Mouse (Mus musculus) E14TG2a.4 (cell line): ENCODE data around the gene Dbn1.

Experiments
- CTCF ChIP-seq: conservative IDR thresholded peaks from 2 replicates; pipeline ENCODE4 v1.5.1; 2014; ENCODE audit warnings: low read length
- NANOG ChIP-seq: IDR thresholded peaks from 2 replicates; pipeline ENCODE4 v1.6.1; 2014; ENCODE audit warnings: borderline replicate concordance, low read length, mixed read lengths

DNA sequence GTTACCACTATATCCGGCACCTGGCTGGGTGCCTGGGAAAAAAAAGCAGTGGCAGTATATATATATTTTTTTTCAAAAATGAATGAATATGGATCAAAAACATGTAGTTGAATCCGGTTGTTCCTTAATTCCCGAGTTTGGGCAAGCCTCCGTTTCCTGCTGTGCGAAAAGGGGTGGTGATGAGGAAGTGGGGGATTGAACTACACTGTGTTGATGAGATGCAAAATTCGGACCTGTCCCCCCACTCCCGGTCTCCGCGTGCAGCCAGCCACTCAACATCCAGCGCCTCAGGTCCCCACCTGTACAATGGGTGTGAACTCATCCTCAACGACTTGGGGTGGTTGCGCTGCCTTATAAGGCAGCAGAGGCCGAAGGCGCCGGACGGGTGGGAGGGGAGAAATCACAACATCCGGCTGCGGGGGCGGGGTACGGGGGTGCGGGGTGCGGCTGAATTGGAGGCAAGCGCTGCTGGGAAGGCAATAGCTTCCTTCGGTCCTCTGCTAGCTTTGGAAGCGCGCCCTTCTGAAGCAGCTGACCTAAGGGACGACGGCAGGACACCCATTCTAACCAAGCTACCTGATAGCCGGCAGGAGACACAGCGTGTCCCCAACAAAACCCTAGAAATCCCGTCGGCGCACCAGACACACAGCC, 43.5 kb downstream of the Dbn1 start:
- no peak for TF ChIP-seq CTCF
- no peak for TF ChIP-seq NANOG
